Mouse (Mus musculus) G1E (cell line): ENCODE data around the gene Egln1. TPM values are rescaled to one million over a fixed set of nuclear protein-coding genes. Genes with fewer than 3 reads are reported as not detected.

Source experiments
- ATAC-seq: 2 replicates; pipeline ENCODE4 v1.8.0; 2016; ENCODE audit warnings: mild to moderate bottlenecking; ENCODE audit not compliant: insufficient number of reproducible peaks, poor library complexity, low FRiP score, severe bottlenecking; ENCODE audit errors: extremely low read depth
- DNase-seq: peaks from one replicate; pipeline ENCODE4 v3.0.0; 2012; ENCODE audit warnings: low spot score
- H3K27me3 ChIP-seq: 2 replicates; pipeline ENCODE4 v1.6.1; 2012; ENCODE audit warnings: mild to moderate bottlenecking, low read length, inconsistent platforms; ENCODE audit not compliant: insufficient read depth
- H3K36me3 ChIP-seq: replicated peaks from 2 replicates; pipeline ENCODE3; 2012; ENCODE audit warnings: mild to moderate bottlenecking, inconsistent platforms
- H3K4me1 ChIP-seq: 2 replicates; pipeline ENCODE4 v1.6.1; 2012; ENCODE audit warnings: low read depth, low read length, inconsistent platforms, mixed read lengths; ENCODE audit not compliant: insufficient read depth
- H3K4me3 ChIP-seq: 2 replicates; pipeline ENCODE4 v1.5.1; 2012; ENCODE audit warnings: low read depth, mild to moderate bottlenecking, inconsistent platforms, low read length, moderate library complexity, mixed read lengths
- H3K9me3 ChIP-seq: replicated peaks from 2 replicates; pipeline ENCODE4 v1.6.1; 2012; ENCODE audit warnings: inconsistent platforms
- CTCF ChIP-seq: IDR thresholded peaks from 2 replicates; pipeline ENCODE4 v1.5.1; 2012; ENCODE audit warnings: low read depth, low read length, inconsistent platforms, mixed read lengths
- GATA1 ChIP-seq: IDR thresholded peaks from 2 replicates; pipeline ENCODE4 v1.6.1; 2012; ENCODE audit warnings: borderline replicate concordance, low read length, inconsistent platforms, mixed read lengths
- GATA2 ChIP-seq: IDR thresholded peaks from 2 replicates; pipeline ENCODE4 v1.6.1; 2012; ENCODE audit warnings: low read depth, low read length, inconsistent platforms, borderline replicate concordance
- POLR2AphosphoS5 ChIP-seq: IDR thresholded peaks from 2 replicates; pipeline ENCODE4 v1.6.1; 2012; ENCODE audit warnings: low read depth, low read length, inconsistent platforms; ENCODE audit not compliant: insufficient replicate concordance
- TAL1 ChIP-seq: conservative IDR thresholded peaks from 2 replicates; pipeline ENCODE4 v1.6.1; 2012; ENCODE audit warnings: low read depth, low read length, inconsistent platforms, mixed read lengths
- polyA plus RNA-seq: library from polyadenylated mRNA; stranded (reverse); fragments of >175 nt; gene quantifications from 2 replicates; pipeline ENCODE4 v1.2.3, GENCODE M21; 2012
- total RNA-seq, 2 experiments: library from RNA; stranded (forward) in 1 of 2; stranded (reverse) in 1 of 2; fragments of 200-1000 nt in 1 of 2; fragments of >200 nt in 1 of 2; fragmentation: Nextera tagmentation in 1 of 2; gene quantifications; 2 replicates each; pipeline ENCODE4 v1.2.3; 2014 to 2017

The Egln1 gene
- total and polyA plus RNA-seq, 3 experiments: 17.6 to 39.3 (median 33.8) TPM

- peaks cover 84% of the 10 kb centered on the region for H3K36me3 ChIP-seq
- H3K4me1 ChIP-seq: peaks cover 79% of the 10 kb centered on the region
- no peaks in the 10 kb centered on the region for H3K27me3 ChIP-seq
- ATAC-seq: no peak
- TF ChIP-seq GATA1 (no peak), POLR2AphosphoS5 (no peak), GATA2 (no peak), CTCF (no peak), TAL1 (no peak)
- peak overlapping the region; percentile 96 for H3K4me3 ChIP-seq
- H3K9me3 ChIP-seq: no peaks in the 10 kb centered on the region
- DNase-seq: no peak
Observed at GRCm38 (mm10) chr8:124898251-124898905, 50.7 kb downstream of the Egln1 start.

- Histone ChIP-seq H3K4me3 (peak within 1 kb of the TSS; percentile 96), H3K4me1 (peaks cover 79% of the 10 kb centered on the region), H3K36me3 (peaks cover 84% of the 10 kb centered on the region), H3K27me3 (no peaks in the 10 kb centered on the region), H3K9me3 (no peaks in the 10 kb centered on the region)
- no peak for TF ChIP-seq GATA1
- no peak for TF ChIP-seq TAL1
- no peak for TF ChIP-seq POLR2AphosphoS5
- TF ChIP-seq CTCF: no peak
- no peak for TF ChIP-seq GATA2
- ATAC-seq: peak; percentile 51
- DNase-seq: peak; percentile 92
Observed at GRCm38 (mm10) chr8:124897386-124898250, 51.5 kb downstream of the Egln1 start, which contains the start of the genes Exoc8 and Sprtn. Gene Exoc8, minus strand, starts transcription at chr8:124897705. Gene Sprtn, plus strand, starts transcription at chr8:124897886.

- Histone ChIP-seq H3K27me3 (no peaks in the 10 kb centered on the region), H3K4me1 (peaks cover 75% of the 10 kb centered on the region), H3K4me3 (peak overlapping the region; percentile 96), H3K9me3 (no peaks in the 10 kb centered on the region), H3K36me3 (peaks cover 83% of the 10 kb centered on the region)
- TF ChIP-seq POLR2AphosphoS5 (no peak), GATA1 (no peak), CTCF (no peak), GATA2 (no peak), TAL1 (no peak)
- DNase-seq: peak; percentile 73
- peak; percentile 64 for ATAC-seq
Observed at GRCm38 (mm10) chr8:124896632-124897385, 52.3 kb downstream of the Egln1 start.

- Histone ChIP-seq H3K4me1 (peaks cover 74% of the 10 kb centered on the region), H3K4me3 (peak overlapping the region; percentile 96), H3K9me3 (no peaks in the 10 kb centered on the region), H3K27me3 (no peaks in the 10 kb centered on the region), H3K36me3 (peaks cover 84% of the 10 kb centered on the region)
- TF ChIP-seq POLR2AphosphoS5 (no peak), GATA2 (no peak), GATA1 (no peak), TAL1 (no peak)
- ATAC-seq (no peak), DNase-seq (no peak)
Observed at GRCm38 (mm10) chr8:124896010-124896631, 53.0 kb downstream of the Egln1 start.

- H3K4me1 ChIP-seq: peaks cover 64% of the 10 kb centered on the region
- H3K27me3 ChIP-seq: no peaks in the 10 kb centered on the region
- H3K4me3 ChIP-seq: no peak overlapping the region; the same call in 1 of the 2 replicates
- ATAC-seq: no peak
- no peak for TF ChIP-seq POLR2AphosphoS5
- TF ChIP-seq GATA1: no peak
- TF ChIP-seq TAL1: no peak
- TF ChIP-seq GATA2: no peak
- no peak for TF ChIP-seq CTCF
- H3K36me3 ChIP-seq: peaks cover 90% of the 10 kb centered on the region
- no peak for DNase-seq
- H3K9me3 ChIP-seq: peaks cover 4% of the 10 kb centered on the region
Observed at GRCm38 (mm10) chr8:124892596-124892995, 56.5 kb downstream of the Egln1 start.
